Mouse (Mus musculus): Measurements from ENCODE around the gene Tgfbi. TPM values are rescaled to one million over a fixed set of nuclear protein-coding genes. Genes with fewer than 3 reads are reported as not detected.

The Tgfbi gene
- polyA plus RNA-seq, 1 experiment from 2014 or later: 42.9 TPM

- no peak for DNase-seq (ENCODE audit: low spot score)
- no peak overlapping the region for H3K27ac ChIP-seq
- peaks cover 23% of the 10 kb centered on the region for H3K27me3 ChIP-seq (ENCODE audit: insufficient read depth, poor library complexity, severe bottlenecking)
- no peaks in the 10 kb centered on the region; the same call in 1 of the 2 replicates for H3K36me3 ChIP-seq
- H3K4me3 ChIP-seq: no peak overlapping the region
- H3K4me1 ChIP-seq (replicated peaks): peaks cover 54% of the 10 kb centered on the region
- 89% methylated on average over 2 of the region's 2 CpGs for WGBS
- no peaks in the 10 kb centered on the region for H3K9me3 ChIP-seq
Observed at GRCm38 (mm10) chr13:56617197-56617596, 7.9 kb downstream of the Tgfbi start.

GRCm38 (mm10) chr13:56622201-56622757 lies 13.0 kb downstream of the Tgfbi start:
- Histone ChIP-seq H3K4me1 (replicated peaks) (peaks cover 37% of the 10 kb centered on the region), H3K27ac (peak overlapping the region; percentile 37; the same call in 1 of the 2 replicates), H3K4me3 (no peak overlapping the region), H3K27me3 (ENCODE audit: insufficient read depth, poor library complexity, severe bottlenecking) (peaks cover 3% of the 10 kb centered on the region), H3K9me3 (no peaks in the 10 kb centered on the region), H3K36me3 (peaks cover 14% of the 10 kb centered on the region)
- no peak for DNase-seq (ENCODE audit: low spot score)
- 64% methylated on average over 8 of the region's 8 CpGs for WGBS

DNA sequence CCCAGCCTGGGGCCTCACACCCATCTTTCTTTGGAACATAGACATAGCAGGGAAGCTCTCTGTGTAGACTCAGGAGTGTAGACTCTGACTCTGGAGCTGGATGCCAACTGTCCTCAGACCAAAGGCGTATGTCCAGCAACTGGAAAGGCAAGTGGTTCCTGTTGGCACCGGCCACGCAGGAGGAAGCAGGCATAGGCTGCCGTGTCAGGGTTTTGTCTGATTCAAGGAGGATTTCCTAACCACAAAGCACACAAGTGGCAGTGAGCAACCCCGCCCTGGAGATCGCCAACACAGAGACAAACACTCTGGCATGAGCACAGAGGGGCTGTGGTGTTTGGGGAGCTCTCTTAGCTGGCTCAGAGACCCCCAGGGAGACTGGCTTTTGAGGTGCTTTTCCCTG lies 17.2 kb downstream of the Tgfbi start:
- WGBS: 85% methylated on average over 6 of the region's 6 CpGs
- peaks cover 38% of the 10 kb centered on the region for H3K4me1 ChIP-seq (replicated peaks)
- peak overlapping the region; percentile 30; the same call in 1 of the 2 replicates for H3K27ac ChIP-seq
- no peaks in the 10 kb centered on the region for H3K9me3 ChIP-seq
- H3K36me3 ChIP-seq: peaks cover 21% of the 10 kb centered on the region
- H3K27me3 ChIP-seq (ENCODE audit: insufficient read depth, poor library complexity, severe bottlenecking): no peaks in the 10 kb centered on the region
- H3K4me3 ChIP-seq: no peak overlapping the region
- DNase-seq (ENCODE audit: low spot score): no peak

DNA sequence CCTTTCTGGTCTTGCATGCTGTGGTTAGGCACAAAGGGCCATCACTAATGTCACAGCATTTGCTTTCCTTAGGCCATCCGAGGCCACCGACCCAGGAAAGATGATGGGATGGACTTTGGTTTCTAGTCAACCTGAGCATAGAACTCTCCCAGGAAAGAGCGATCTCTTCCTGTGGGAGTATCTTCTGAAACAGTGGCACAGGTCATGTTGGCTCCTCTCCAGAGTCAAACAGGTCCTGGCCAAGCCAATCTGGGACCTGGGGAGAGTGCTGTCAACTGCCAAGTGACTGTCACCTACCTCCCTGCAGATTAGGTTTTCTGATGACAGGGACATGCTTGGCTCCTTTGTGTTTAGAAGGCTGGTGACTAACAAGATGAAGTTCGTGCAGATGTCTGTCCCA lies 20.8 kb downstream of the Tgfbi start:
- WGBS: 90% methylated on average over 4 of the region's 4 CpGs
- no peaks in the 10 kb centered on the region for H3K9me3 ChIP-seq
- no peak for DNase-seq (ENCODE audit: low spot score)
- no peak overlapping the region for H3K4me3 ChIP-seq
- H3K27ac ChIP-seq: no peak overlapping the region
- peaks cover 19% of the 10 kb centered on the region for H3K36me3 ChIP-seq
- peaks cover 34% of the 10 kb centered on the region for H3K4me1 ChIP-seq (replicated peaks)
- H3K27me3 ChIP-seq (ENCODE audit: insufficient read depth, poor library complexity, severe bottlenecking): no peaks in the 10 kb centered on the region

DNA sequence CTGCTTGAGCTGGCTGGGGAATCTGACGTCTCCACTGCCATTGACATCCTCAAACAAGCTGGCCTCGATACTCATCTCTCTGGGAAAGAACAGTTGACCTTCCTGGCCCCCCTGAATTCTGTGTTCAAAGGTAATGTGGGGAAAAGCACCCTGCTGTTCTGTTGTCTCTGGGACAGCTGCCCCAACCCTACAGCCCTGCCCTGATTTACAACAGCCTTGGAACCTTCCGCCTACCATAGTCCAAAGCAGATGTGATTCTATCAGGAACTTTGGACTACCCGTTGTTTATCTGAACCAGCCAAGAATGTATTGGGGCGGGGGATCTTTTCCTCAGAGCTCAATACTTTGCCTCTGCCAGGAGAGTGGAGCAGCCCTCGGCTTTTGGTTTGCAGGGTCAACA lies 21.2 kb downstream of the Tgfbi start:
- H3K4me3 ChIP-seq: no peak overlapping the region
- WGBS: 59% methylated on average over 6 of the region's 6 CpGs
- H3K9me3 ChIP-seq: no peaks in the 10 kb centered on the region
- H3K36me3 ChIP-seq: peaks cover 15% of the 10 kb centered on the region
- peaks cover 34% of the 10 kb centered on the region for H3K4me1 ChIP-seq (replicated peaks)
- no peaks in the 10 kb centered on the region for H3K27me3 ChIP-seq (ENCODE audit: insufficient read depth, poor library complexity, severe bottlenecking)
- H3K27ac ChIP-seq: no peak overlapping the region
- no peak for DNase-seq (ENCODE audit: low spot score)

DNA sequence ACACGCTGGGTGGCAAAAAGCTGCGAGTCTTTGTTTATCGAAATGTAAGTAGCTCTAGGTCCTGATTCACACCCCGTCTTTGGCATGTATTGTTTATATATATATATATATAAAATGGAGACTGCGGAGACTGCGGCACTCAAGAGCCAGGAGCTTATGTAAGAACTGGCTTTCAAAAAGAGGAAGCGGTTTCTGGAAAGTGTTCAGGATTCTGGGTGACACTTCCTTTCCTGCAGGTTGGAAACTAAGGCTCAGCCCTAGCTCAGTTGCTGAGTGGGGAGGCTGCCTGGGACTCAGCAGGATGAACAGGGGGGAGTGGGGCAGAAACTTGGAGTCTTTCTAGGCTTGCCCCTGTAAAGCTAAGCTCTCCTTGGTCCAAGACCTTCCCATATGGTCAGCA lies 22.0 kb downstream of the Tgfbi start:
- no peaks in the 10 kb centered on the region for H3K27me3 ChIP-seq (ENCODE audit: insufficient read depth, poor library complexity, severe bottlenecking)
- no peaks in the 10 kb centered on the region for H3K9me3 ChIP-seq
- peaks cover 11% of the 10 kb centered on the region; the same call in 1 of the 2 replicates for H3K36me3 ChIP-seq
- peaks cover 34% of the 10 kb centered on the region for H3K4me1 ChIP-seq (replicated peaks)
- H3K4me3 ChIP-seq: no peak overlapping the region
- H3K27ac ChIP-seq: no peak overlapping the region
- DNase-seq (ENCODE audit: low spot score): no peak
- WGBS: 92% methylated on average over 7 of the region's 7 CpGs

DNA sequence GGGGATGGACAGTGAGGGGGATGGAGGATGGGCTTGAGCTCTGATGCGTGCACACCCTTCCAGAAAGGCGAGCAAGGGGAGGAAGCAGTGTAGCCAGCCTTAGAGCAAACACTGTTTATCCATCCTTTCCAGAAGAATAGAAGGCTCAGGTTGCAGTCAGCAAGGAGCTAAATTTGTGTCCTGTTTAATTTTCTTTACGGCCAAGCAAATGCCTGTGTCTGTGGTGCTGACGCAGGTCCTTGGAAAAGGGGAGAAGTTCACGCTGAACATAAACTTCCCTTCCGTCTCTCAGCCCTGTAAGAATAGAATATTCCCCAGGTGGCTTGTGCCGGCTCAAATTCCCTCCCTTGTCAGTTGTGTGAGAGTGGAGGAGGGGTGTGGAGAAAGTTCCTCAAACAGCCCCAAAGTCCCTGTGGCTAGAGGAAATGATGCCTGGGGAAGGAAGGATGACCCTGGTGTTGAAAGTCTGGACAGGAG lies 24.9 kb downstream of the Tgfbi start:
- peak overlapping the region; percentile 71; the same call in 1 of the 2 replicates for H3K27ac ChIP-seq
- WGBS: 27% methylated on average over 7 of the region's 7 CpGs
- no peaks in the 10 kb centered on the region for H3K27me3 ChIP-seq (ENCODE audit: insufficient read depth, poor library complexity, severe bottlenecking)
- H3K36me3 ChIP-seq: peaks cover 9% of the 10 kb centered on the region; the same call in 1 of the 2 replicates
- no peak overlapping the region for H3K4me3 ChIP-seq
- DNase-seq (ENCODE audit: low spot score): peak; percentile 48
- no peaks in the 10 kb centered on the region for H3K9me3 ChIP-seq
- peaks cover 37% of the 10 kb centered on the region for H3K4me1 ChIP-seq (replicated peaks)

DNA sequence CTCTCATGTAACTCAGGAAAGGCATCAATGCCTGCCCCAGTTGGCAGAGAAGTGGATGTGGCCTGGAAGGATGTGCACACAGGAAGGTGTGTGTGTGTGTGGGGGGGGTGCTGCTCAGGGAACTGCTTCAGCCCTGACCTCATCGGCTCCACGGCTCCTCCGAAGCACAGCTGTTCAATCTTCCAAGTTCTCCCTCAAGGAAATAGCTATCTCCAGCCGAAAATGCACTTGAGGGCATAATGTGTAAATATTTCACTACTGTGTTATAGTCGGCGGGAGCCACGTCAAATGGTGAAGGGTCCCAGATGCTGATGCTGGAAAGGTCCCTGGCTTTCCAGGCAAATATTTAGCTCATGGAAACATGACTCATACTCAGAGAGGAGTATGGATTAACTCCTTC lies 25.6 kb downstream of the Tgfbi start:
- H3K4me1 ChIP-seq (replicated peaks): peaks cover 37% of the 10 kb centered on the region
- peaks cover 9% of the 10 kb centered on the region; the same call in 1 of the 2 replicates for H3K36me3 ChIP-seq
- H3K4me3 ChIP-seq: no peak overlapping the region
- H3K27ac ChIP-seq: peak overlapping the region; percentile 71
- H3K9me3 ChIP-seq: no peaks in the 10 kb centered on the region
- H3K27me3 ChIP-seq (ENCODE audit: insufficient read depth, poor library complexity, severe bottlenecking): no peaks in the 10 kb centered on the region
- no peak for DNase-seq (ENCODE audit: low spot score)
- WGBS: 61% methylated on average over 7 of the region's 7 CpGs

GRCm38 (mm10) chr13:56637027-56637426 lies 27.7 kb downstream of the Tgfbi start:
- Histone ChIP-seq H3K4me1 (replicated peaks) (peaks cover 31% of the 10 kb centered on the region), H3K27ac (0 out of 2 replicates have a peak overlapping the region, but pooled peaks have one; percentile 69), H3K36me3 (peaks cover 9% of the 10 kb centered on the region; the same call in 1 of the 2 replicates), H3K27me3 (ENCODE audit: insufficient read depth, poor library complexity, severe bottlenecking) (no peaks in the 10 kb centered on the region), H3K4me3 (no peak overlapping the region), H3K9me3 (no peaks in the 10 kb centered on the region)
- no peak for DNase-seq (ENCODE audit: low spot score)
- 88% methylated on average over 8 of the region's 8 CpGs for WGBS

DNA sequence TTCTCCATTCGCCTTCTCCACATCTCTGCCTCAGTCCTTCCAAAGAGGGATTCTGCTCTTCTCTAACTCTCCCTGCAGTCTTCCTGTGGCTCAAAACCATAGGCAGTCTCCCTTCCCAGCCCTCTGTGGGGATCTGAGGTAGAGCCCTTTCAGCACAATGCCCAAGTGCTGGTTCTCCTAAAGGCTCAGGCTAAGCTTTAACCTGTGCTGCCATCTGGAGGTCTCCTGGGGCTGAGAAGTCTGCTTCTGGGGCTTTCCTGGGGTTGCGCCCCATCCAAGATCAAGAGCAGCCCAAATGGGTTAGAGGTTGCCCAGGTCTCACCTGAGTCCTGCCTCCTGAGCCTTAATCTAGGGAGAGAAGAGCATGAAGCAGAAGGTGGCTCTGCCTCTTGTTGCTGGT lies 32.4 kb downstream of the Tgfbi start:
- peaks cover 4% of the 10 kb centered on the region; the same call in 1 of the 2 replicates for H3K36me3 ChIP-seq
- DNase-seq (ENCODE audit: low spot score): no peak
- H3K27ac ChIP-seq: peak overlapping the region; percentile 51; the same call in 1 of the 2 replicates
- peaks cover 16% of the 10 kb centered on the region for H3K4me1 ChIP-seq (replicated peaks)
- H3K4me3 ChIP-seq: no peak overlapping the region
- 90% methylated on average over 2 of the region's 2 CpGs for WGBS
- no peaks in the 10 kb centered on the region for H3K27me3 ChIP-seq (ENCODE audit: insufficient read depth, poor library complexity, severe bottlenecking)
- no peaks in the 10 kb centered on the region for H3K9me3 ChIP-seq

DNA sequence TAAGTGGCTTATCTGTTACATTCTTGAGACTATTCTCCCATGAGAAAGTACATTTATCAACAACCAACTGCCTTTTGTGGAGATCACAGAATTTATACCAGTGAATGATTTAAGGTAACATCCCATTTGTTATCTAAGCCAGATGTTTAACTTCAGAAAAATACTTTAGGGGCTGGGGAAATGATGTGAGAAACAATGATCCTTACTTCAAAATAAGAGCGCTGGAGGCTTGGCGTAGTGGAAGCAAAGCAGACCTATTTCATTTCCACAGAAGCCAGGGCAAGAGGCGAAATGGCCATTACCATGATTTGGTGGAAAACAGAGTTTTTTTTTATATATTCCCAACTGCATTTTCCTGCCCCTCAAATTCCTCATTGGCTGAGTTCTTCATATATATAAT lies 34.7 kb downstream of the Tgfbi start:
- Histone ChIP-seq H3K27me3 (ENCODE audit: insufficient read depth, poor library complexity, severe bottlenecking) (no peaks in the 10 kb centered on the region), H3K4me3 (no peak overlapping the region), H3K4me1 (replicated peaks) (peaks cover 22% of the 10 kb centered on the region), H3K36me3 (no peaks in the 10 kb centered on the region), H3K9me3 (no peaks in the 10 kb centered on the region), H3K27ac (no peak overlapping the region)
- 92% methylated on average over 3 of the region's 3 CpGs for WGBS
- DNase-seq (ENCODE audit: low spot score): no peak

DNA sequence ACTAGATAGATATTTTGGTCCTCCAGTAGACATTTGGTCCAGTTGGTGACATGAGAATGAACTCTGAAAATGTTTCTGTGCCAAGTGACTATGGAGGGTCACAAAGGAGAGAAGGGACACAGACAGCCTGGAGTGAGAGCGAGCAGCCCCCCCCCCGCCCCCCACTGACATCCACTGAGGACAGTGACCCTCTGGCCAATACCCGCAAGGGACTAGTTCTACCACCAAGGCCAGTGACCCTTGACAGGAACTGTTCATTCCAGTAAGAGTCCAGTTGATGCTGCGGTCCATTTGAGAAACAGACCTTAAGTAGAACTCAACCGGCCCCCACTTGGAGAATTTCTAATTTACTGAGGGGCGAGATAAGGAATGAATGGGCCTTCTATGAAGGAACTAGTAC lies 36.4 kb downstream of the Tgfbi start:
- Histone ChIP-seq H3K27me3 (ENCODE audit: insufficient read depth, poor library complexity, severe bottlenecking) (no peaks in the 10 kb centered on the region), H3K36me3 (no peaks in the 10 kb centered on the region), H3K4me1 (replicated peaks) (peaks cover 22% of the 10 kb centered on the region), H3K27ac (no peak overlapping the region), H3K4me3 (no peak overlapping the region), H3K9me3 (no peaks in the 10 kb centered on the region)
- no peak for DNase-seq (ENCODE audit: low spot score)
- 76% methylated on average over 6 of the region's 6 CpGs for WGBS

DNA sequence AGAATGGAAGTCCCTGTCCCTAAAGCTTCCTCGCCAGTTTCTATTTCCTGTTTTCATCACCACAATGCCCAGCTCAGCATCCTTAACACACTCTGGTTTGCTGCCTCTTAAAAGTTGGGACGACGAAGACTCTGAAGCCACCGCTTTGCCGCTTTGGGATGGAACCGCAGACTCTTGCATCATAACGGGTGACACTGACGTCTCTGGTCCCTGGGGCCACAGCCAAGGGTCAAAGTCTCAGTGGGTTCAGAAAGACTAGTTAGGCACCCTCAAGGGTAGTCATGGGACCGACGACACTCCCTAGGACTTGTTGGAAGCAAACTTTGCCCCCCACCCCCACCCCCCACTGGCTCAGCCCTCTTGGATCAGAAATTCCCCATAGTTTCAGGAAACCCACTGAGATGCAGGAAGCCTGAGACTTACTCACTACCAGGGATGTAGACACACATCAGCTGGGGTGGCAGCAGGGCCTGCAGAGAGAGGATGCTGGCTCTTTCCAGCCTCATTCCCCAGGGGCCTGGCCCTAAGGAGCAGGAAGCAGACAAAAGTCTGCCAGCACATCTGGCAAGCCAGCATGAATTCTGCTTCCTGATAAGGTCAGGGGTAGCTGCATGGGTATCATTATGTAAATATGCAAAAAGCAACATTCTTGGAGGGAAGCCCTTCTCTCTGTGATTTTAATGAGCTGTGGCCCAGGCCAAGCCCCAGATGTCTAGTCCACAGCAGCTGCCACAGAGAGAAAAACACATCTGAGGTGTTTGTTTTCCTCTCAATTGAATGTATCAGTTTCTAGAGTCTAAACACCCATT lies 38.5 kb downstream of the Tgfbi start:
- H3K4me1 ChIP-seq (replicated peaks): peaks cover 28% of the 10 kb centered on the region
- WGBS: 75% methylated on average over 10 of the region's 10 CpGs
- no peaks in the 10 kb centered on the region for H3K9me3 ChIP-seq
- no peak overlapping the region for H3K4me3 ChIP-seq
- peak overlapping the region; percentile 79 for H3K27ac ChIP-seq
- peak; percentile 59 for DNase-seq (ENCODE audit: low spot score)
- no peaks in the 10 kb centered on the region for H3K27me3 ChIP-seq (ENCODE audit: insufficient read depth, poor library complexity, severe bottlenecking)
- no peaks in the 10 kb centered on the region for H3K36me3 ChIP-seq

Measured in hindbrain, embryonic 10.5 days (tissue).